Mouse (Mus musculus) testis, adult 2 months (tissue): ENCODE results near the gene Rpl3.

ENCODE experiments used
- CTCF ChIP-seq: fragments of 200-500 bp; IDR thresholded peaks from 2 replicates; pipeline ENCODE4 v1.5.1; 2012; ENCODE audit warnings: low read depth, mild to moderate bottlenecking, inconsistent platforms, low read length, moderate library complexity; ENCODE audit not compliant: control insufficient read depth, insufficient read depth, insufficient replicate concordance
- POLR2A ChIP-seq: fragments of 200-500 bp; IDR thresholded peaks from 2 replicates; pipeline ENCODE4 v1.6.1; 2012; ENCODE audit warnings: low read depth, mild to moderate bottlenecking, inconsistent platforms, low read length, moderate library complexity; ENCODE audit not compliant: control insufficient read depth

DNA sequence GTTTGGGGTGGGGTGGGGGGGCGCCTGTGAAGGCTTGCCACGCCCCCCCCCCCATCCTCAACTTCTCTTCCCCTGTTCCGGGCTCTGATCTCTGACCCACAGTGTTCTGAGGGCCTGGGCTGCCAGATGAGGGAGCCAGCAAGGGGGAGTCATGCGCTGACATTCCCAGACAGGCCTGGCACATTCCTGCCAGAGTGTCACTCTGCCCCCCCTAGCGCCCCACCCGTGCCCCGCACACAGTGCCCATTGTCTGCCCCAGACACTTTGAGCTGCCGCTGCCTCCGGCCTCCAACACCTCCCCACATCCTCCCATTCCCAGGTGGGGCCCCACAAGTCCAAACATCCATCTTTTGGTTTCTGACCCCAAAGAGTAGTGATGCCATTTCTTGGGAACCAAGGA lies 29.3 kb downstream of the Rpl3 start:
- TF ChIP-seq CTCF (no peak), POLR2A (no peak)
